Mouse (Mus musculus) liver, embryonic 16.5 days (tissue): ENCODE measurements around the gene A930004D18Rik. TPM values are rescaled to one million over a fixed set of nuclear protein-coding genes. Genes with fewer than 3 reads are reported as not detected.
A peak's percentile ranks its signal among the peaks of the same experiment; 100 is the strongest.

Experiments
- ATAC-seq: fragments of 200-750 bp; cut with Nextera tagmentation; 2 replicates; pipeline ENCODE4 v1.8.0; 2017; ENCODE audit warnings: low read depth, mild to moderate bottlenecking, moderate number of reproducible peaks, moderate library complexity
- H3K27ac ChIP-seq: fragments of 300-500 bp; sonication (generic); 2 replicates; pipeline ENCODE4 v1.5.1; 2014; ENCODE audit warnings: mild to moderate bottlenecking, low read length
- H3K27me3 ChIP-seq: fragments of 300-500 bp; sonication (generic); 2 replicates; pipeline ENCODE4 v1.6.1; 2014; ENCODE audit warnings: low read depth, low read length, mixed read lengths; ENCODE audit not compliant: control insufficient read depth, insufficient read depth
- H3K36me3 ChIP-seq: fragments of 300-500 bp; sonication (generic); 2 replicates; pipeline ENCODE4 v1.6.1; 2014; ENCODE audit warnings: mild to moderate bottlenecking; ENCODE audit not compliant: control insufficient read depth, insufficient read depth
- H3K4me1 ChIP-seq: fragments of 300-500 bp; sonication (generic); 2 replicates; pipeline ENCODE4 v1.6.1; 2014; ENCODE audit warnings: low read depth, low read length, mixed read lengths; ENCODE audit not compliant: control insufficient read depth
- H3K4me2 ChIP-seq: fragments of 300-500 bp; sonication (generic); 2 replicates; pipeline ENCODE4 v1.6.1; 2014; ENCODE audit warnings: low read depth, low read length, mixed read lengths
- H3K4me3 ChIP-seq: fragments of 300-500 bp; sonication (generic); 2 replicates; pipeline ENCODE4 v1.5.1; 2014; ENCODE audit warnings: low read depth, mild to moderate bottlenecking, low read length
- H3K9ac ChIP-seq: fragments of 300-500 bp; sonication (generic); 2 replicates; pipeline ENCODE4 v1.6.1; 2014; ENCODE audit warnings: low read depth, low read length
- H3K9me3 ChIP-seq: fragments of 300-500 bp; sonication (generic); replicated peaks from 2 replicates; pipeline ENCODE4 v1.6.1; 2016; ENCODE audit warnings: low read length; ENCODE audit not compliant: control insufficient read depth
- WGBS: fragments of 180-500 bp; shearing (Covaris S2); extraction: QIAGEN DNeasy Blood & Tissue Kit; methylation state at CpG from one replicate; pipeline ENCODE4 v1.1.7; 2014; ENCODE audit not compliant: insufficient replicate concordance; 5-methylcytosine and 5-hydroxymethylcytosine counted together
- polyA plus RNA-seq: library from polyadenylated mRNA; unstranded; fragments of >200 nt; fragmentation: Nextera tagmentation; extraction: Ambion mirVana; gene quantifications from 2 replicates; pipeline ENCODE4 v1.2.1, GENCODE M21; 2015

A930004D18Rik gene
- polyA plus RNA-seq, 1 experiment from 2014 or later, result 1.4 TPM

DNA sequence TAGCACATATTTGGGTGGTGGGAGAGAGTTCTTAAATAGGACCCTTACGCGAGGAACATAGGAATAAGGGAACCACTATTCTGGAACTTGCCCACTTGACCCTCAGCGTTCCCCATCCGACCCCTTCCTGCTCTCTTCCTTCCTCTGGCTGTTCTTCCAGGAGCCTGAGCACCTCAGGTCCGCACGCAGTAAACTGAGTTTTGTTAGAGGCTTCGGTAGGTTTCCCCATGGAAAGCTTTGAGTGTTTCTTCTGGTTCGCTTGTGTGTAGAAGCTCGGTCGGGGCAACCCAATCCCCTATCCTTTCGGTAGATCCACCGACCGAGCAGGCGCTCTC, 11.8 kb downstream of the A930004D18Rik start:
- Histone ChIP-seq H3K9ac (peak overlapping the region; percentile 50; the same call in 1 of the 2 replicates), H3K4me2 (peak overlapping the region; percentile 83), H3K9me3 (no peaks in the 10 kb centered on the region), H3K27me3 (peaks cover 54% of the 10 kb centered on the region), H3K27ac (no peak overlapping the region), H3K4me3 (peak overlapping the region; percentile 66), H3K36me3 (no peaks in the 10 kb centered on the region), H3K4me1 (peaks cover 28% of the 10 kb centered on the region)
- ATAC-seq, result no peak
- WGBS, result under 1% methylated on average over 14 of the region's 14 CpGs

- WGBS, result 40% methylated on average over 5 of the region's 5 CpGs
- Histone ChIP-seq H3K4me2 (peak overlapping the region; percentile 83), H3K9me3 (no peaks in the 10 kb centered on the region), H3K27me3 (peaks cover 47% of the 10 kb centered on the region), H3K4me1 (peaks cover 28% of the 10 kb centered on the region), H3K4me3 (no peak overlapping the region), H3K27ac (no peak overlapping the region), H3K9ac (no peak overlapping the region), H3K36me3 (no peaks in the 10 kb centered on the region)
- no peak for ATAC-seq
Observed at GRCm38 (mm10) chr2:18025116-18025515, 12.4 kb downstream of the A930004D18Rik start.

DNA sequence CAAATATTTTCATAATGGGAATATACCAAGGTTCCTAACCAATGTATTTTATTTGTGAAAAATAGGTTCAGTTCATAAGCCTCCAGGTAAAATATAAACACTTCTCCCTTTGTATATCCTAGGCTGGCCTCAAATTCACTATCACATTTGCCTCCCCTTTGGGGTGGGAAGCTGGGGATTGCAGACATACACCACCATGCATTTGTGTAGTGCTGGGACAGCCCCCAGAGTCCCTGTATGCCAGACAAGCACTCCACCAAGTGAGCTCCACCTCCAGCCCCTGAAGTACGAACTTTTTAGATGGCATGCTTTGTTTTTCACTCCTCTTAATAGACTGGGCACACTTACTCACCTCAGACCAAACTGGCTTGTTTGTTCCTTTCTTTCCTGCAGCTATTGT, 14.7 kb downstream of the A930004D18Rik start:
- Histone ChIP-seq H3K27ac (no peak overlapping the region), H3K9ac (no peak overlapping the region), H3K4me3 (no peak overlapping the region), H3K4me1 (peaks cover 17% of the 10 kb centered on the region), H3K9me3 (no peaks in the 10 kb centered on the region), H3K27me3 (peaks cover 28% of the 10 kb centered on the region), H3K36me3 (no peaks in the 10 kb centered on the region), H3K4me2 (no peak overlapping the region)
- 56% methylated on average over 1 of the region's 1 CpGs for WGBS
- no peak for ATAC-seq

DNA sequence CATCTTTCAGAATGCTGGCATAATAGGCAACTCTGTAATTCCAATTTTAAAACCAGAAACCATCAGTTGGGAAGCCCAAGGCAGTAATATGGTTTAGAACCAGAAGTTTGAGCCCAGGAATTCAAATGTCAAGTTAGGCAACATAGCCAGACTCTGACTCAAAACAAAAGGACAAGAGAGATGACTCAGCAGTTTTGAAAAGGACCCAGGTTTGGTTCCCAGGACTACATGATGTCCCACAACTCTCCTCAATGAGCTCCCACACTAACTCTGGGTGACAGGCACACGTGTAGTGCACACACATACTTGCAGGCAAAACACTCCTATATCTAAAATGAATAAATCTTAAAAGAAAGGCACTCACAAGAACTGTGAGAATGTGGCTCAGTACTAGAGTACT, 18.4 kb downstream of the A930004D18Rik start:
- H3K9me3 ChIP-seq, result no peaks in the 10 kb centered on the region
- no peak overlapping the region for H3K4me3 ChIP-seq
- no peak overlapping the region for H3K4me2 ChIP-seq
- no peak overlapping the region for H3K27ac ChIP-seq
- no peak overlapping the region for H3K9ac ChIP-seq
- H3K4me1 ChIP-seq, result no peaks in the 10 kb centered on the region
- ATAC-seq, result no peak
- 47% methylated on average over 1 of the region's 1 CpGs for WGBS
- no peaks in the 10 kb centered on the region for H3K36me3 ChIP-seq
- no peaks in the 10 kb centered on the region for H3K27me3 ChIP-seq

DNA sequence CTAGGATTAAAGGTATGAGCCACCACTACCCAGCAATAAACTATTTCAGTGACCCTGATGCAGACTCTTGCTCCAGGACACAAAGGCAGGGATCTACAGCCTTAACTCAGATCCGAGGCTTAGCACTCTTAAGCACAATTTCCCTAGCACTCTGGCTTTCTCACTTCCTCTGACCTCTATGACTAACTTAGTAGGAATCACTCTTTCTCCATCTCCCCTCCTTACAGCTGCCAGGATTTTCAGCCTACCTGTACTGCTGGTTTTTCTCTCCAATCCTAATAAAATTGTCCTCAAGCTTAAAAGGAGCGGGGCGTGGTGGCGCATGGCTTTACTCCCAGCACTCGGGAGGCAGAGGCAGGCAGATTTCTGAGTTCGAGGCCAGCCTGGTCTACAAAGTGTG, 20.2 kb downstream of the A930004D18Rik start:
- 75% methylated on average over 6 of the region's 6 CpGs for WGBS
- no peaks in the 10 kb centered on the region for H3K4me1 ChIP-seq
- no peak overlapping the region for H3K4me2 ChIP-seq
- no peak for ATAC-seq
- no peak overlapping the region for H3K4me3 ChIP-seq
- no peaks in the 10 kb centered on the region for H3K36me3 ChIP-seq
- H3K9ac ChIP-seq, result no peak overlapping the region
- no peak overlapping the region for H3K27ac ChIP-seq
- H3K9me3 ChIP-seq, result no peaks in the 10 kb centered on the region
- no peaks in the 10 kb centered on the region for H3K27me3 ChIP-seq

GRCm38 (mm10) chr2:18016639-18017038, 20.9 kb downstream of the A930004D18Rik start:
- no peaks in the 10 kb centered on the region for H3K9me3 ChIP-seq
- no peak overlapping the region for H3K27ac ChIP-seq
- 70% methylated on average over 1 of the region's 1 CpGs for WGBS

GRCm38 (mm10) chr2:18015581-18015980, 22.0 kb downstream of the A930004D18Rik start:
- no peak overlapping the region for H3K4me3 ChIP-seq
- no peaks in the 10 kb centered on the region for H3K27me3 ChIP-seq
- H3K9ac ChIP-seq, result no peak overlapping the region
- no peaks in the 10 kb centered on the region for H3K36me3 ChIP-seq
- H3K9me3 ChIP-seq, result no peaks in the 10 kb centered on the region
- ATAC-seq, result no peak
- H3K27ac ChIP-seq, result no peak overlapping the region
- H3K4me1 ChIP-seq, result no peaks in the 10 kb centered on the region
- 44% methylated on average over 3 of the region's 3 CpGs for WGBS
- no peak overlapping the region for H3K4me2 ChIP-seq

More at GRCm38 (mm10) chr2:18016639-18017038, 20.9 kb downstream of the A930004D18Rik start:
- no peak overlapping the region for H3K9ac ChIP-seq
- H3K4me1 ChIP-seq, result no peaks in the 10 kb centered on the region
- H3K4me2 ChIP-seq, result no peak overlapping the region
- no peaks in the 10 kb centered on the region for H3K27me3 ChIP-seq
- H3K36me3 ChIP-seq, result no peaks in the 10 kb centered on the region
- H3K4me3 ChIP-seq, result no peak overlapping the region
- no peak for ATAC-seq

- Histone ChIP-seq H3K4me3 (no peak overlapping the region), H3K9ac (no peak overlapping the region), H3K9me3 (no peaks in the 10 kb centered on the region), H3K27me3 (no peaks in the 10 kb centered on the region), H3K27ac (no peak overlapping the region), H3K36me3 (no peaks in the 10 kb centered on the region), H3K4me2 (no peak overlapping the region), H3K4me1 (no peaks in the 10 kb centered on the region)
- 72% methylated on average over 3 of the region's 3 CpGs for WGBS
- no peak for ATAC-seq
Observed at GRCm38 (mm10) chr2:18012866-18013265, 24.7 kb downstream of the A930004D18Rik start.

GRCm38 (mm10) chr2:18011226-18011625, 26.3 kb downstream of the A930004D18Rik start:
- H3K9me3 ChIP-seq, result no peaks in the 10 kb centered on the region
- no peak for ATAC-seq
- no peak overlapping the region for H3K27ac ChIP-seq
- no peaks in the 10 kb centered on the region for H3K27me3 ChIP-seq
- H3K4me1 ChIP-seq, result no peaks in the 10 kb centered on the region
- H3K4me3 ChIP-seq, result no peak overlapping the region
- H3K4me2 ChIP-seq, result no peak overlapping the region
- no peak overlapping the region for H3K9ac ChIP-seq
- no peaks in the 10 kb centered on the region for H3K36me3 ChIP-seq
- WGBS, result 58% methylated on average over 6 of the region's 6 CpGs
